Mouse (Mus musculus) right cerebral cortex, postnatal 4 days (tissue): Measurements from ENCODE around the gene Ppp5c.

ENCODE experiments used
- DNase-seq: peaks from one replicate; pipeline ENCODE4 v3.0.0-alpha.2; 2022

The Ppp5c gene

GRCm38 (mm10) chr7:17050933-17051594, 23.3 kb upstream of the Ppp5c start:
- DNase-seq, result peak; percentile 75

- no peak for DNase-seq
Measured at GRCm38 (mm10) chr7:17050491-17050890, 22.8 kb upstream of the Ppp5c start.

GRCm38 (mm10) chr7:17048431-17049190, 20.9 kb upstream of the Ppp5c start:
- no peak for DNase-seq

DNA sequence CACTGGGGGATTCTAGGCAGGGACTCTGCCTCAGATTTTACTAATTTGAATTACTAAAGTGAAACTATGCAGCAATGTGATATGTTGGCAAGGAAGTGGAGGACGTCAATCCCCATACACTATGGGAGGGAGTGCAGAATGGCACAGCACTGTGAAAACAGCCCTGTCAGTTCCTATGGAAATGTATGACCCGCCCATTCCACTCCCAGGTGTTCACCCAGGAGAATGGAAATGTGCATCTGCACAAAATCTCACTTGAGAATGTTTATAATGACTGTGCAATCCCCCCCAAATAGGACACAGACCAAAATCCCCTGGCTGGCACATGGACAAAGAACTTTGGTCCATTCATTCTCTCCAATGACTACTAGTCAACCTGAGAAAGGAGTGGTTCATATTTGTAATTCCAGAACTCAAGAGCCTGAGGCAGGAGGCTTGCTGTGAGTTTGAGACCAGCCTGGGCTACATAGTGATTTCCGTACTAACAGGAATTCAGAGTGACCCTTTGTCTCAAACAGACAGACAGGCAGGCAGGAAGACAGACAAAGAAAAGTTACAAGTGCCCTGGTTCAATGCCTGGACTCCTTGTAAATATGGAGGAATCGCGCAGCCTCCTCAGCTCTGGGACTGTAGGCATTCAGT, 19.4 kb upstream of the Ppp5c start:
- DNase-seq, result no peak

- no peak for DNase-seq
Measured at GRCm38 (mm10) chr7:17045743-17046142, 18.0 kb upstream of the Ppp5c start.

GRCm38 (mm10) chr7:17039373-17039772, 11.6 kb upstream of the Ppp5c start:
- no peak for DNase-seq

DNA sequence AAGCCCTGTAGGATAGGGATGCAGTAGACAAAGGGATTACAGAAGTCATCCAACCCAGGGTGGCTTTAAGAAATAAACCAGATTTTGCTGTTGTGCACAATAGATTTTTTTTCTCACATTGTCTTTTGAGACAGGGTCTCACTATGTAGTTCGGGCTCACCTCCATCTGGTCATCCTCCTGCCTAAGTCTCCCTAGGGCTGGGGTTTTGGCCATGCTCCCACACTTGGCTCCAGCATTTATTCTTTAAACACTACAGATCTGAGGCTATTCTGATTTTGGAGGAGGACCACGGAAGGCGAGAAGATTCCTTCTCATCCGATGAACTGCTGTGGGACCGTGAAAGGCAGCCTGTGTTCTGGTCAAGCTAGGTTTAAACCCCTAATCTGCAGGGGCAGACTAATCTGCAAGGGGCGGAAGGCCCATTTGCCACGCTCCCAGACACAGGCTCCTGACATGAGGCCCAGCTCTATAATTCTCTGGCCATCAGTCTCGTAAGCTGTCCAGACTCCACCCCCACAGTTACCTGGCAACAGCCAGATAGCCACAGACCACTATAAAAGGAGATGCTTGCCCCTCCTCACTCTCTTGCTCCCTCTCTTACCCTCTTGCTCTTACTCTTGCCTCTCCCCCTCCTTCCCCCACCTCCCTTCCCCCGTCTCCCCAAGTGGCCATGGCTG, 10.4 kb upstream of the Ppp5c start:
- no peak for DNase-seq

GRCm38 (mm10) chr7:17030239-17030638, 2.5 kb upstream of the Ppp5c start:
- no peak for DNase-seq

GRCm38 (mm10) chr7:17028923-17029322, 1.2 kb upstream of the Ppp5c start:
- DNase-seq, result no peak

- no peak for DNase-seq
Measured at GRCm38 (mm10) chr7:17026710-17027587, 775 bp downstream of the Ppp5c start.

DNA sequence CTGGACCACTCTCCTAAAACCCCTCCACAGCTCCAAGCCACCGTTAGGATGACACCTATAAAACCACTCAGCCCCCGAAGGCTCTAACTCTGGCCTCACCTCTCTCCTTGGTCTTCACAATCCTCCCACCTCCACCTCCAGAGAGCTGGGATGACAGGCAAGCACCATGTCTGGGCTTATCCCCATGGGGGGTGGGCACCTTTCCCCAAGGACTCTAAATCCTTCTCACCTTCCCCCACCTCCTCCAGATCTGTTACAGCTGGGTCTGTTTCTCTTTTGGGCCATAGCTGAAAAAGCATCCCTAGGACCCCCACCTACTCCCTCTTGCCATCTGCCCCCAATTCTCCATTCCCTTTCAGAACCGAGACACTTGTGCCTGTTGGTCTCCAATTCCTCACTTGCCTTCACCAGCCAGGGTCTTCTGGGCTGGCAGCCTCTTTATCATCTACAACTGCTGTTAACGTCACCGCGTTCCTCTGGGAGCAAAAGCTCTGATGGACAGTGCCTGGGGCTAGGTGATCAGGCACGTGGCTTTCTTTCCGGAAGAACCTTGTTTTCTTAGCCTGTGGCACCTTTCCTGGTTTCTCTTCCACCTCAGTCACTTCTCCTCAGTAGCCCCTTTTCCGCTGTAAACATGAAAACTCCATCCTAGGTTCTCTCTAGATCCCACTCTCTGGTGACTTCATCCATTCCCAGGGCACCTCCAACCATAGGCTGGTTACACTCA, 1.7 kb downstream of the Ppp5c start:
- no peak for DNase-seq

GRCm38 (mm10) chr7:17025505-17025894, 2.2 kb downstream of the Ppp5c start:
- no peak for DNase-seq

GRCm38 (mm10) chr7:17024814-17025504, 2.8 kb downstream of the Ppp5c start:
- no peak for DNase-seq

- DNase-seq, result no peak
Measured at GRCm38 (mm10) chr7:17024141-17024540, 3.6 kb downstream of the Ppp5c start.

DNA sequence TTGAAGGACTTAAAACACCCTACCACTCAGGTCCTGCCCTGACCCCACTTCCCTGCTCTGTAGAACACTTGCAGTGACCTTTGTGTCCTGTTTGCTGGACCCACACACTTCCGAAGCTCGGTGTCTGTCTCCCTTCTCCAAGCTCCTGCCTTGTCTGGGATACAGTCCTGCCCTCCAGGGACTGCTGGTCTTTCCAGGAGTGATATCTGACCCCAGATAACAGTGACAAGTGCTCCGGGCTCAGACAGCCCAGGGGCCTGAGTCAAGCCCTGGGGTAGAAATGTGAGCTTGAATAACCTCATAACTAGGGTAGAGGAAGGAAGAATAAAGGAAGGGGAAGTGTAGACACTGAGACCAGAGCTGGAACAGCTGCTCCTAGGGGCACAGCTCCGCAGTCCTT, 4.0 kb downstream of the Ppp5c start:
- no peak for DNase-seq

GRCm38 (mm10) chr7:17022176-17022575, 5.5 kb downstream of the Ppp5c start:
- DNase-seq, result no peak

GRCm38 (mm10) chr7:17019426-17020166, 8.1 kb downstream of the Ppp5c start:
- no peak for DNase-seq

DNA sequence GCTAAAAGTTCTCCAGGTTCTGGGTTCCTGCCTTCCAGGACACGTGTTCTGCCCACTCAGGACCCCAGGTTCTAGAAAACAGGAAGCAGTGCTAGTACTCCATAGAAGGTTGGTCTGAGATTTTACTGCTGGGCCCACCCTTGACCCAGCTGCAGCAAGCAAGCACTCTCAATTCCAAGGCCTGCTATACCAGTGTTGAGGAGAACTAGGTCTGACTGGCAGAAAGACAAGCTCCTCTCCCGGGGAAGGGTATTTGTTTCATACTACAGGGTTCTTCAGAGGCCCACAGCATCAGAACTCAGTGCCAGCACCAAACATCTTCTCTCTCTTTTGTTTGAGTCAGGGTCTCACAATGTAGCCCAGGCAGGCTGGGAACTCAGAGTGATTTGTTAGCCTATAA, 9.8 kb downstream of the Ppp5c start:
- DNase-seq, result no peak

DNA sequence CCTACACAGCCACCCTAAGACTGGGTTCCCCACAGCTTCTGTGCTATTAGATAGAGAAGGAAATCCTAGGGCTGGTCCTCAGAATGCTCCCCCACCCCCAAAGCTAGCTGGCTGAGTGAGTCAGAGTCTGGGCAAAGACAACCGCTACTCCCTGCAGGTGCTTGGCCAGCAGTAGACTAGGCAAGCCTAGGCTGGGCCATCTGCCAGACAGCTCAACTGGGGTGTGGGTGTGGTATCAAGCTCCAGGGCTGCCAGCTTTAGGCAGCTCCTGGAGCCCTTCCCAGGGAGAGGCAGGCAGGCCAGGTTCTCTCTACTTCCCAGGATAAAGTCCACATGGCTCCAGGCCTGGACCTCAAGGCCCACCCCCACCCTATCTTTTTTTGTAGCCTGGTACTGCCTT, 10.7 kb downstream of the Ppp5c start:
- peak; percentile 81 for DNase-seq

- DNase-seq, result no peak
Measured at GRCm38 (mm10) chr7:17015381-17015780, 12.3 kb downstream of the Ppp5c start.
